Mouse (Mus musculus) neural tube, embryonic 11.5 days (tissue): ENCODE data around the gene Srms. TPM values are rescaled to one million over a fixed set of nuclear protein-coding genes. Genes with fewer than 3 reads are reported as not detected.
A peak's percentile ranks its signal among the peaks of the same experiment; 100 is the strongest.

ENCODE experiments used
- ATAC-seq: fragments of 200-750 bp; cut with Nextera tagmentation; 2 replicates; pipeline ENCODE4 v1.8.0; 2017; ENCODE audit warnings: moderate number of reproducible peaks, mild to moderate bottlenecking, moderate TSS enrichment, moderate library complexity; ENCODE audit not compliant: insufficient read depth, low FRiP score, low TSS enrichment
- DNase-seq: peaks from one replicate; pipeline ENCODE4 v3.0.0-alpha.2; 2015; ENCODE audit warnings: low spot score
- H3K27ac ChIP-seq: fragments of 300-500 bp; sonication (generic); 2 replicates; pipeline ENCODE4 v1.5.1; 2014; ENCODE audit warnings: low read depth, mild to moderate bottlenecking, low read length
- H3K27me3 ChIP-seq: fragments of 300-500 bp; sonication (generic); 2 replicates; pipeline ENCODE4 v1.6.1; 2014; ENCODE audit warnings: mild to moderate bottlenecking, low read length, mixed read lengths; ENCODE audit not compliant: control insufficient read depth, insufficient read depth
- H3K36me3 ChIP-seq: fragments of 300-500 bp; sonication (generic); 2 replicates; pipeline ENCODE4 v1.6.1; 2014; ENCODE audit warnings: mild to moderate bottlenecking, low read length, moderate library complexity, mixed read lengths; ENCODE audit not compliant: control insufficient read depth, insufficient read depth
- H3K4me1 ChIP-seq: fragments of 300-500 bp; sonication (generic); 2 replicates; pipeline ENCODE4 v1.6.1; 2014; ENCODE audit warnings: low read length, mixed read lengths; ENCODE audit not compliant: control insufficient read depth, insufficient read depth
- H3K4me2 ChIP-seq: fragments of 300-500 bp; sonication (generic); 2 replicates; pipeline ENCODE4 v1.6.1; 2014; ENCODE audit warnings: low read depth, mild to moderate bottlenecking, moderate library complexity
- H3K4me3 ChIP-seq: fragments of 300-500 bp; sonication (generic); 2 replicates; pipeline ENCODE4 v1.5.1; 2014; ENCODE audit warnings: low read depth, low read length
- H3K9ac ChIP-seq: fragments of 300-500 bp; sonication (generic); 2 replicates; pipeline ENCODE4 v1.6.1; 2014; ENCODE audit warnings: mild to moderate bottlenecking, low read length
- H3K9me3 ChIP-seq: fragments of 300-500 bp; sonication (generic); 2 replicates; pipeline ENCODE4 v1.6.1; 2016; ENCODE audit warnings: low read length; ENCODE audit not compliant: control insufficient read depth
- WGBS: fragments of 180-500 bp; shearing (Covaris S2); extraction: QIAGEN DNeasy Blood & Tissue Kit; methylation state at CpG from one replicate; pipeline ENCODE4 v1.1.7; 2014; 5-methylcytosine and 5-hydroxymethylcytosine counted together
- polyA plus RNA-seq: library from polyadenylated mRNA; unstranded; fragments of >200 nt; fragmentation: Nextera tagmentation; extraction: Ambion mirVana; gene quantifications from 2 replicates; pipeline ENCODE4 v1.2.1, GENCODE M21; 2014

Srms gene
- polyA plus RNA-seq, 1 experiment from 2014 or later: 0.12 TPM

- Histone ChIP-seq H3K9ac (peak overlapping the region; percentile 31), H3K27me3 (peaks cover 31% of the 10 kb centered on the region), H3K4me3 (peak overlapping the region; percentile 23), H3K27ac (no peak overlapping the region), H3K4me1 (peaks cover 11% of the 10 kb centered on the region), H3K4me2 (peak overlapping the region; percentile 43), H3K9me3 (no peaks in the 10 kb centered on the region), H3K36me3 (no peaks in the 10 kb centered on the region)
- DNase-seq: peak; percentile 30
- no peak for ATAC-seq
- 3% methylated on average over 34 of the region's 34 CpGs for WGBS
Observed at GRCm38 (mm10) chr2:181212389-181213020, 480 bp downstream of the Srms start.

DNA sequence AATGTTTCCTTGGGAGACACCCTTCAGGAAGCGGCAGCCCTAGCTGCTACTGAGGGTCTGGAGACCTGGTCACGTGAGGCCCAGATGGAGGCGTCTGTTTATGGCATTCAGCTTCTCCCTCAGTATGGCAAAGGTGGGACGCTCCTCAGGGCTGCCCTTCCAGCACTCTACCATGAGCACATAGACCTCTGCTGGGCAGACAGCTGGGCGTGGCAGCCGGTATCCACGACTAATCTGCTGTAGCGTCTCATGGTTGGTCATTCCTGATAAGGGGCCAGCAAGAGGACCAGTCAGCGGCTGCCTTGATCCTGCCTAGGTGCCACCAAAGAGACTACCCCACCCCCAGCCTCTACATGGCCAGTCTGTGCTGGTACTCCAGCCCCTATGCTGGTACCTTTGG lies 6.9 kb downstream of the Srms start:
- WGBS: 77% methylated on average over 9 of the region's 9 CpGs
- ATAC-seq: no peak

DNA sequence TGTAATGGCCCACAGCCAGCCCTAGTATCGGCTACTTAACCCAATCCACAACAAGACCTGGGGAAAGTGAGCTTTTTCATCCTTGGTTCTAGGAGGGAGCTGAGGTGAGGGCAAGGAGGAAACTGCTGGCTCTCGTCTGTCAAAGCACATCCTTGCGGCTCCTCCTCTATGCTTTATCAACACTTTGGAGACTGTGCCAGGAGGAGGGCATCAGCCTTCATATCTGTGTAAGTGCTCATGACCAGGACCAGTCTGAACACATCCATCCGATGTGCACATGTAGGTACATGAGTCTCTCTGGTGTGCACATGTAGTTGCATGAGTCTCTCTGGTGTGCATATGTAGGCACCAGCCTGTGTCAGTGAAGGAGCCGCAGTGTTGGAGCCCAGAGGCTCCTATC lies 7.3 kb downstream of the Srms start:
- Histone ChIP-seq H3K9me3 (no peaks in the 10 kb centered on the region), H3K27ac (no peak overlapping the region), H3K4me3 (no peak overlapping the region), H3K36me3 (no peaks in the 10 kb centered on the region), H3K4me1 (no peaks in the 10 kb centered on the region), H3K27me3 (no peaks in the 10 kb centered on the region), H3K9ac (no peak overlapping the region), H3K4me2 (no peak overlapping the region)
- DNase-seq (no peak), ATAC-seq (no peak)
- 87% methylated on average over 5 of the region's 5 CpGs for WGBS

More for the DNA sequence above, 6.9 kb downstream of the Srms start:
- DNase-seq: no peak
- Histone ChIP-seq H3K4me1 (no peaks in the 10 kb centered on the region), H3K36me3 (no peaks in the 10 kb centered on the region), H3K27me3 (peaks cover 1% of the 10 kb centered on the region; the same call in 1 of the 2 replicates), H3K4me3 (no peak overlapping the region), H3K4me2 (no peak overlapping the region), H3K9me3 (no peaks in the 10 kb centered on the region), H3K27ac (no peak overlapping the region), H3K9ac (no peak overlapping the region)

DNA sequence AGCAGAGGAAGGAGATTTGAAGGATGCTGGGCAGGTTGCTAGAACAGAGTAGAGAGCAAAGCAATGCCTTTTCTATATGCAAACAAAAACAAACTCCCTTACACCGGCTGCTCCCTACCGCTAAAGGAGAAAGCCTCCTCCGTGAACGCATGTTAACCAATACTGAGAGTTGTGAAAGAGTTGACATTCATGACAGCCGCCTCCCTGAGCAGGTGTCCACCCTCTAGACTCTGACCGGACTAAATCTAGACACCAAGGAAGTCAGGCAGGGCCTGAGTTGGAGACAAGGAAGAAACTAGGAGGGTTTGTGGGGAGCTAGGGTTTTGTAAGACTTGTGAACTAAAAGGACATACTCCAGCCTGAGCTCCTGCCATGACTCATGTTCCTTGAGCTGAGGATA lies 10.1 kb downstream of the Srms start:
- DNase-seq (no peak), ATAC-seq (no peak)
- no peak overlapping the region for H3K27ac ChIP-seq
- H3K9me3 ChIP-seq: no peaks in the 10 kb centered on the region
- H3K4me2 ChIP-seq: no peak overlapping the region
- 79% methylated on average over 6 of the region's 6 CpGs for WGBS
- H3K27me3 ChIP-seq: no peaks in the 10 kb centered on the region
- no peaks in the 10 kb centered on the region for H3K4me1 ChIP-seq
- H3K4me3 ChIP-seq: no peak overlapping the region
- H3K9ac ChIP-seq: no peak overlapping the region
- no peaks in the 10 kb centered on the region for H3K36me3 ChIP-seq

DNA sequence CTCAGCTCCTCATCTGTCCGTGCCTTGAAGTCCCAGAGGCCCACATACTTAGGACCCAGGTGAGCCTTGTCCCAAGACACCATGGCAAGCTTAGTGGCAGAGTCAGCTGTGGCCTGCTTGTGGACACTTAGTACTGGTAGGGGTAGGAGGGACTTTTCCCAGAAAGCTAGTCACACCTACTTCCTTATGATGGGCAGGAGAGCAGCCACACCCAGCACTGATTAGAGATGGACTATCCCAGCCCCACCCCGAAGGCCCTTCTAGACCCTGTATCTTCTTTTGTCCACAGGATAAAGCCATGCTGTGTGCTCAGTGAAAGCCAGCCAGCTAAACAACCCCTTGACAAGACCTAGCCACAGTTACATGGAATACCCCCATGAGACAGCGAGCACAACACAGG lies 10.6 kb downstream of the Srms start, which contains the start of gene Ptk6:
Gene Ptk6, minus strand, starts transcription at position 368 of the 400 bp plus-strand sequence.
- Histone ChIP-seq H3K4me3 (no peak within 1 kb of the TSS), H3K27me3 (no peaks in the 10 kb centered on the region), H3K4me1 (no peaks in the 10 kb centered on the region), H3K9ac (no peak within 1 kb of the TSS), H3K9me3 (no peaks in the 10 kb centered on the region), H3K4me2 (no peak within 1 kb of the TSS), H3K36me3 (no peaks in the 10 kb centered on the region), H3K27ac (no peak within 1 kb of the TSS)
- DNase-seq: no peak
- WGBS: 96% methylated on average over 3 of the region's 3 CpGs
- no peak for ATAC-seq

DNA sequence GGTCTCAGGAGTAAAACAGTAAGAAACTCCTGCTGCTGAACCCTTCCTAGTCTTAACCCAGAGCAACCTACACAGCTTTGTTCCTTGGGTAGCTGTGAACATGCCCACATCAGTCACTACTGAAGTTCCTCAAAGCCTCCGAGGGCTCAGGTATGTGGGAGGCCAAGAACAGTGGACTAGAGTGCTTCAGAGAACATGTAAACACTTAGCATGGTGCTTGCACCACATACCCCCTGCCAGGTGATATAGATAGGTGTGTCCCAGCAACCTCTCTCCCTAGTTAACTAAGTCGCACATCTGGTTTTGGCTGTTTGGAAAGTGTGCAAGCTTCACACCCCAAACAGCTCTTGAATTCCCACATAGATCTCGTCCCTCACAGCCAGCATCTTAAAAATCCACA lies 11.4 kb downstream of the Srms start:
- ATAC-seq: no peak
- Histone ChIP-seq H3K4me2 (no peak overlapping the region), H3K4me1 (no peaks in the 10 kb centered on the region), H3K27ac (no peak overlapping the region), H3K9ac (no peak overlapping the region), H3K4me3 (no peak overlapping the region), H3K36me3 (no peaks in the 10 kb centered on the region), H3K27me3 (no peaks in the 10 kb centered on the region), H3K9me3 (no peaks in the 10 kb centered on the region)
- DNase-seq: no peak
- 72% methylated on average over 3 of the region's 3 CpGs for WGBS

GRCm38 (mm10) chr2:181196628-181197300 lies 16.2 kb downstream of the Srms start:
- Histone ChIP-seq H3K4me1 (no peaks in the 10 kb centered on the region), H3K9ac (no peak overlapping the region), H3K4me2 (no peak overlapping the region), H3K4me3 (no peak overlapping the region), H3K27ac (no peak overlapping the region), H3K27me3 (no peaks in the 10 kb centered on the region), H3K36me3 (no peaks in the 10 kb centered on the region), H3K9me3 (no peaks in the 10 kb centered on the region)
- ATAC-seq (no peak), DNase-seq (no peak)
- WGBS: 90% methylated on average over 4 of the region's 4 CpGs

- Histone ChIP-seq H3K9me3 (no peaks in the 10 kb centered on the region), H3K27me3 (no peaks in the 10 kb centered on the region), H3K36me3 (no peaks in the 10 kb centered on the region), H3K27ac (no peak overlapping the region), H3K4me3 (no peak overlapping the region), H3K9ac (no peak overlapping the region), H3K4me1 (peaks cover 5% of the 10 kb centered on the region; the same call in 1 of the 2 replicates), H3K4me2 (no peak overlapping the region)
- 82% methylated on average over 3 of the region's 3 CpGs for WGBS
- ATAC-seq (no peak), DNase-seq (no peak)
Observed at GRCm38 (mm10) chr2:181193044-181193443, 19.9 kb downstream of the Srms start.

- Histone ChIP-seq H3K4me2 (no peak overlapping the region), H3K36me3 (no peaks in the 10 kb centered on the region), H3K4me1 (peaks cover 5% of the 10 kb centered on the region; the same call in 1 of the 2 replicates), H3K27ac (no peak overlapping the region), H3K27me3 (no peaks in the 10 kb centered on the region), H3K9me3 (no peaks in the 10 kb centered on the region), H3K9ac (no peak overlapping the region), H3K4me3 (no peak overlapping the region)
- WGBS: 61% methylated on average over 4 of the region's 4 CpGs
- no peak for DNase-seq
- ATAC-seq: no peak
Observed at GRCm38 (mm10) chr2:181191936-181192335, 21.0 kb downstream of the Srms start.
